Mouse (Mus musculus) heart, adult 2 months (tissue): ENCODE measurements around the gene Papss1.

Experiments used
- CTCF ChIP-seq: fragments of 200-600 bp; IDR thresholded peaks from 2 replicates; pipeline ENCODE4 v1.8.1; 2022; ENCODE audit warnings: antibody characterized with exemption, mild to moderate bottlenecking, moderate library complexity
- POLR2A ChIP-seq: fragments of 200-500 bp; IDR thresholded peaks from 2 replicates; pipeline ENCODE4 v1.6.1; 2011; ENCODE audit warnings: mild to moderate bottlenecking, low read depth, low read length, control low read depth; ENCODE audit not compliant: insufficient read depth

GRCm38 (mm10) chr3:131628265-131628664, 63.7 kb downstream of the Papss1 start:
- TF ChIP-seq POLR2A (no peak), CTCF (no peak)
